Mouse (Mus musculus) G1E (cell line): ENCODE results near the gene Ccdc167.

Experiments used
- CTCF ChIP-seq: IDR thresholded peaks from 2 replicates; pipeline ENCODE4 v1.5.1; 2012; ENCODE audit warnings: low read depth, low read length, inconsistent platforms, mixed read lengths
- GATA1 ChIP-seq: IDR thresholded peaks from 2 replicates; pipeline ENCODE4 v1.6.1; 2012; ENCODE audit warnings: borderline replicate concordance, low read length, inconsistent platforms, mixed read lengths
- GATA2 ChIP-seq: IDR thresholded peaks from 2 replicates; pipeline ENCODE4 v1.6.1; 2012; ENCODE audit warnings: low read depth, low read length, inconsistent platforms, borderline replicate concordance
- POLR2AphosphoS5 ChIP-seq: IDR thresholded peaks from 2 replicates; pipeline ENCODE4 v1.6.1; 2012; ENCODE audit warnings: low read depth, low read length, inconsistent platforms; ENCODE audit not compliant: insufficient replicate concordance
- TAL1 ChIP-seq: conservative IDR thresholded peaks from 2 replicates; pipeline ENCODE4 v1.6.1; 2012; ENCODE audit warnings: low read depth, low read length, inconsistent platforms, mixed read lengths

DNA sequence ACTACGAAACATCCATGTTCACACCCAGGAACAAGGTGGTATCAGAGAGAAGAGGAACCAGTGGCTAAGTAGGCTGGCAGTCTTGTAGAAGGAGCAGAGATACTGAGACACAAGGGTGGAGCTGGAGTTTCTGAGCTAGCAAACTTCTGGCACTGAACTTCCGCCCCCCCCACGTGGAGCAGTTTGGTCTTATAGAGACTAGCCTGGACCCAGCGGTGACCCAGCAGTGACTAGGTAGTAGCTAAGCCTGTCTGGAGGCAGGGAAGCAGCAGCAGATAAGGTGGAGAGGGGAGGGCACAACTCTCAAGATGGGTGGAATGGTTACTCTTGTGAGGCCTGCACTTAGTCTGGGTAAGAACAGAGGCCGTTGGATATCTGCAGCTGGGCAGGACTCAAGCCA is 8.1 kb downstream of the Ccdc167 start:
- TF ChIP-seq CTCF, result no peak
- TF ChIP-seq GATA1, result no peak
- TF ChIP-seq POLR2AphosphoS5, result no peak
- TF ChIP-seq GATA2, result no peak
- no peak for TF ChIP-seq TAL1
